Comparison of ENCODE assay signal across 10 mouse cellular contexts in genomic region chr17:49083594-49084380, GRCm38 (mm10).
DNase-seq lines count a peak whose midpoint lies in the region; ATAC-seq lines count a peak whose summit lies in the region.
"Had no signal": no experiment of that assay in that cellular context is flagged by ENCODE, and none has a peak within 500 bp of the region (broad histone marks: within the 10 kb centered on the region; RNA-seq: fewer than 3 reads in every experiment).

No protein-coding gene starts in this region.

- H3K36me3 ChIP-seq in embryonic facial prominence, embryonic 14.5 days (ENCODE audit: control insufficient read depth, insufficient read depth, low read length): no peaks in the 10 kb centered on the region
- no peaks in the 10 kb centered on the region for H3K36me3 ChIP-seq in embryonic facial prominence, embryonic 10.5 days (replicated peaks)
- H3K36me3 ChIP-seq in midbrain, embryonic 10.5 days: no peaks in the 10 kb centered on the region

- H3K4me2 ChIP-seq in embryonic facial prominence, embryonic 14.5 days (ENCODE audit: low read depth, low read length): no peak overlapping the region

- H3K27me3 ChIP-seq in embryonic facial prominence, embryonic 14.5 days (replicated peaks; ENCODE audit: control insufficient read depth, insufficient read depth, low read length): no peaks in the 10 kb centered on the region
- H3K27me3 ChIP-seq in embryonic facial prominence, embryonic 10.5 days (replicated peaks; ENCODE audit: low read depth, poor library complexity, severe bottlenecking): no peaks in the 10 kb centered on the region
- H3K27me3 ChIP-seq in midbrain, embryonic 10.5 days (ENCODE audit: low read depth, poor library complexity, severe bottlenecking): no peaks in the 10 kb centered on the region
- H3K27me3 ChIP-seq: CH12.LX had no signal

- no peaks in the 10 kb centered on the region for H3K9me3 ChIP-seq in embryonic facial prominence, embryonic 14.5 days (ENCODE audit: control insufficient read depth, low read length)
- no peaks in the 10 kb centered on the region for H3K9me3 ChIP-seq in embryonic facial prominence, embryonic 10.5 days
- no peaks in the 10 kb centered on the region for H3K9me3 ChIP-seq in midbrain, embryonic 10.5 days (replicated peaks)

- ATAC-seq in embryonic facial prominence, embryonic 14.5 days (ENCODE audit: low read depth): no peak
- peak; percentile 82 for ATAC-seq in frontal cortex, adult (ENCODE audit: low TSS enrichment)

- 64% methylated on average over 9 of the region's 9 CpGs for WGBS in embryonic facial prominence, embryonic 14.5 days
- whole genome bisulfite sequencing in embryonic facial prominence, embryonic 10.5 days: 89% methylated on average over 9 of the region's 9 CpGs
- WGBS in midbrain, embryonic 10.5 days: 92% methylated on average over 9 of the region's 9 CpGs

- no peak overlapping the region for H3K4me3 ChIP-seq in embryonic facial prominence, embryonic 14.5 days (ENCODE audit: low read depth, low read length)
- H3K4me3 ChIP-seq in embryonic facial prominence, embryonic 10.5 days: no peak overlapping the region
- no peak overlapping the region for H3K4me3 ChIP-seq in midbrain, embryonic 10.5 days
- H3K4me3 ChIP-seq: myocyte had no signal

- no peak overlapping the region for H3K27ac ChIP-seq in embryonic facial prominence, embryonic 14.5 days (replicated peaks; ENCODE audit: low read depth, low read length)
- H3K27ac ChIP-seq in embryonic facial prominence, embryonic 10.5 days (replicated peaks): no peak overlapping the region
- H3K27ac ChIP-seq in midbrain, embryonic 10.5 days (replicated peaks): no peak overlapping the region

- no peaks in the 10 kb centered on the region for H3K4me1 ChIP-seq in embryonic facial prominence, embryonic 14.5 days (ENCODE audit: control insufficient read depth, insufficient read depth, low read length)
- no peaks in the 10 kb centered on the region for H3K4me1 ChIP-seq in embryonic facial prominence, embryonic 10.5 days
- no peaks in the 10 kb centered on the region for H3K4me1 ChIP-seq in midbrain, embryonic 10.5 days

- DNase-seq in embryonic facial prominence, embryonic 14.5 days (ENCODE audit: low spot score): peak; percentile 53
- DNase-seq in embryonic facial prominence, embryonic 10.5 days (ENCODE audit: low spot score): no peak
- DNase-seq in layer of hippocampus, adult 8-10 months (ENCODE audit: low spot score in 2 of 2): peak; percentile 81 to 82
- DNase-seq in lung, postnatal 4 days: peak; percentile 6 to 27
- no peak for DNase-seq in thymus, postnatal 4 days
- DNase-seq in midbrain, embryonic 10.5 days (ENCODE audit: low spot score): no peak
- DNase-seq in cerebellum, adult 11-12 months: no peak

- no peak overlapping the region for H3K9ac ChIP-seq in embryonic facial prominence, embryonic 14.5 days (ENCODE audit: low read depth, low read length)

Comparison
In these comparisons a context has a peak if more than half of its experiments do, and no peak if none do; other contexts are left out.
1. DNase-seq: peak in embryonic facial prominence, embryonic 14.5 days (single experiment), layer of hippocampus, adult 8-10 months (2 of 2) and lung, postnatal 4 days (2 of 2); none in embryonic facial prominence, embryonic 10.5 days (single experiment), thymus, postnatal 4 days (single experiment), midbrain, embryonic 10.5 days (single experiment) and cerebellum, adult 11-12 months (single experiment).